Comparison of ENCODE assay signal across 8 mouse cellular contexts in genomic region chr1:40797348-40797747, GRCm38 (mm10). TPM values are rescaled to one million over a fixed set of nuclear protein-coding genes. Genes with fewer than 3 reads are reported as not detected.
DNase-seq lines count a peak whose midpoint lies in the region; ATAC-seq and TF ChIP-seq lines count a peak whose summit lies in the region.

No protein-coding gene starts in this region.

- WGBS in forebrain, postnatal 0 days: 14% methylated on average over 5 of the region's 5 CpGs
- 21% methylated on average over 5 of the region's 5 CpGs for WGBS in intestine, embryonic 15.5 days
- WGBS in neural tube, embryonic 13.5 days: 13% methylated on average over 5 of the region's 5 CpGs

- H3K4me2 ChIP-seq in forebrain, postnatal 0 days (ENCODE audit: low read depth): no peak overlapping the region
- no peak overlapping the region for H3K4me2 ChIP-seq in intestine, embryonic 15.5 days (replicated peaks)
- H3K4me2 ChIP-seq in neural tube, embryonic 13.5 days: no peak overlapping the region

- ATAC-seq in forebrain, postnatal 0 days: peak; percentile 71; the same call in 1 of the 2 replicates
- peak; percentile 34; the same call in 1 of the 2 replicates for ATAC-seq in intestine, embryonic 15.5 days
- peak; percentile 63; the same call in 1 of the 2 replicates for ATAC-seq in neural tube, embryonic 13.5 days (ENCODE audit: low read depth)

- no peak overlapping the region for H3K4me3 ChIP-seq in E14TG2a.4 (replicated peaks; ENCODE audit: low read length)
- H3K4me3 ChIP-seq in forebrain, postnatal 0 days (ENCODE audit: low read depth, low read length): no peak overlapping the region
- no peak overlapping the region for H3K4me3 ChIP-seq in intestine, embryonic 15.5 days (replicated peaks)
- no peak overlapping the region for H3K4me3 ChIP-seq in neural tube, embryonic 13.5 days

- no peak overlapping the region for H3K9ac ChIP-seq in forebrain, postnatal 0 days
- no peak overlapping the region for H3K9ac ChIP-seq in intestine, embryonic 15.5 days
- H3K9ac ChIP-seq in neural tube, embryonic 13.5 days: no peak overlapping the region

- H3K9me3 ChIP-seq in E14TG2a.4 (ENCODE audit: low read length): no peaks in the 10 kb centered on the region
- no peaks in the 10 kb centered on the region for H3K9me3 ChIP-seq in forebrain, postnatal 0 days (ENCODE audit: low read length)
- H3K9me3 ChIP-seq in intestine, embryonic 15.5 days: no peaks in the 10 kb centered on the region
- no peaks in the 10 kb centered on the region for H3K9me3 ChIP-seq in neural tube, embryonic 13.5 days

- no peak overlapping the region for H3K27ac ChIP-seq in forebrain, postnatal 0 days (ENCODE audit: low read depth, low read length)
- H3K27ac ChIP-seq in intestine, embryonic 15.5 days: no peak overlapping the region
- H3K27ac ChIP-seq in neural tube, embryonic 13.5 days (replicated peaks): no peak overlapping the region

- 0 out of 2 replicates have a peak, but pooled peaks cover 12% of the 10 kb centered on the region for H3K27me3 ChIP-seq in E14TG2a.4 (ENCODE audit: insufficient read depth, low read length)
- no peaks in the 10 kb centered on the region for H3K27me3 ChIP-seq in forebrain, postnatal 0 days (ENCODE audit: insufficient read depth, low read length)
- no peaks in the 10 kb centered on the region for H3K27me3 ChIP-seq in intestine, embryonic 15.5 days (replicated peaks)
- peaks cover 5% of the 10 kb centered on the region; the same call in 1 of the 2 replicates for H3K27me3 ChIP-seq in neural tube, embryonic 13.5 days

- TF ChIP-seq CTCF in E14TG2a.4 (conservative IDR thresholded peaks at IDR 0.05; ENCODE audit: low read length): peak; percentile 79
- peak; percentile 78 for TF ChIP-seq CTCF in forebrain, postnatal 0 days (IDR thresholded peaks at IDR 0.05; ENCODE audit: low read depth)

- H3K4me1 ChIP-seq in E14TG2a.4 (replicated peaks; ENCODE audit: low read depth, low read length): no peaks in the 10 kb centered on the region
- H3K4me1 ChIP-seq in forebrain, postnatal 0 days (ENCODE audit: insufficient read depth): no peaks in the 10 kb centered on the region
- H3K4me1 ChIP-seq in intestine, embryonic 15.5 days (replicated peaks): no peaks in the 10 kb centered on the region
- no peaks in the 10 kb centered on the region for H3K4me1 ChIP-seq in neural tube, embryonic 13.5 days (replicated peaks)

- H3K36me3 ChIP-seq in E14TG2a.4 (ENCODE audit: insufficient read depth, low read length): no peaks in the 10 kb centered on the region
- H3K36me3 ChIP-seq in forebrain, postnatal 0 days (ENCODE audit: insufficient read depth): no peaks in the 10 kb centered on the region
- H3K36me3 ChIP-seq in intestine, embryonic 15.5 days: no peaks in the 10 kb centered on the region
- H3K36me3 ChIP-seq in neural tube, embryonic 13.5 days: no peaks in the 10 kb centered on the region

- intact Hi-C loops in left cerebral cortex, postnatal 36 days (cut with DNase I): no loop called here

- DNase-seq in 3T3-L1 (ENCODE audit: low read depth, low spot score): peak; percentile 83
- peak; percentile 65 for DNase-seq in c-Kit-positive CD71-positive TER-119-negative erythroid progenitor cells, embryonic 14.5 days (ENCODE audit: low read depth)
- peak; percentile 75 for DNase-seq in forebrain, postnatal 0 days
- DNase-seq in left cerebral cortex, postnatal 36 days (ENCODE audit: low spot score in 2 of 2): peak; percentile 12 to 46
- peak; percentile 47 for DNase-seq in thymus, postnatal 25 days

RNA-seq across cellular contexts. Expression of gene Mfsd9, which starts 6.9 kb away (rescaled TPM):
- total RNA-seq in forebrain, postnatal 0 days (2014; rRNA removed): 8.8 and 13.2 TPM in 2 replicates
- 5.7 and 7.0 TPM in 2 replicates for polyA plus RNA-seq in forebrain, postnatal 0 days (2015; fragmentation: Nextera tagmentation; extraction: Ambion mirVana)
- polyA plus RNA-seq in intestine, embryonic 15.5 days (2015; fragmentation: Nextera tagmentation; extraction: Ambion mirVana): 4.7 and 4.8 TPM in 2 replicates
- total RNA-seq in left cerebral cortex, postnatal 36 days (2021): 1 to 10 TPM; 4.4 to 4.5 TPM
- polyA plus RNA-seq in neural tube, embryonic 13.5 days (2015; fragmentation: Nextera tagmentation; extraction: Ambion mirVana): 6.2 and 6.6 TPM in 2 replicates

RNA-seq across cellular contexts. Expression of gene Tmem182, which starts 8.1 kb away (rescaled TPM):
- 0.08 and 0.24 TPM in 2 replicates for total RNA-seq in forebrain, postnatal 0 days (2014; rRNA removed)
- polyA plus RNA-seq in forebrain, postnatal 0 days (2015; fragmentation: Nextera tagmentation; extraction: Ambion mirVana): 0.13 and 0.27 TPM in 2 replicates
- polyA plus RNA-seq in intestine, embryonic 15.5 days (2015; fragmentation: Nextera tagmentation; extraction: Ambion mirVana): 0.11 and 0.25 TPM in 2 replicates
- total RNA-seq in left cerebral cortex, postnatal 36 days (2021): under 1 TPM; 0.18 to 0.20 TPM
- 0.15 and 0.21 TPM in 2 replicates for polyA plus RNA-seq in neural tube, embryonic 13.5 days (2015; fragmentation: Nextera tagmentation; extraction: Ambion mirVana)

Comparison
In these comparisons a context has a peak if more than half of its experiments do, and no peak if none do; other contexts are left out.
1. DNase-seq: peak in every context shown above with its lines; median percentile 83 in 3T3-L1; 75 in forebrain, postnatal 0 days; 65 in c-Kit-positive CD71-positive TER-119-negative erythroid progenitor cells, embryonic 14.5 days; 47 in thymus, postnatal 25 days; 29 in left cerebral cortex, postnatal 36 days.